Mouse (Mus musculus): ENCODE results near the gene Cstl1. TPM values are rescaled to one million over a fixed set of nuclear protein-coding genes. Genes with fewer than 3 reads are reported as not detected.
A peak's percentile ranks its signal among the peaks of the same experiment; 100 is the strongest.
"Not testable (repeated sequence)": the region's sequence is repeated elsewhere in the genome, so short reads cannot be mapped to it uniquely, and the experiment has no call there.

Cstl1 gene
- total RNA-seq (2015; ENCODE audit: low replicate concordance) (not detected in 2 replicates), total RNA-seq (2017; ENCODE audit: low replicate concordance) (not detected in 2 replicates)

GRCm38 (mm10) chr2:148750058-148750457 lies at the start of gene Cstl1:
Gene Cstl1 (plus strand): TSS chr2:148750358.
- ATAC-seq (replicated peaks; ENCODE audit: low FRiP score, poor library complexity, severe bottlenecking) = no peak

GRCm38 (mm10) chr2:148706409-148707201 lies 43.6 kb upstream of the Cstl1 start:
- ATAC-seq (replicated peaks; ENCODE audit: low FRiP score, poor library complexity, severe bottlenecking) = peak; percentile 64

GRCm38 (mm10) chr2:148707202-148707530 lies 43.0 kb upstream of the Cstl1 start:
- no peak for ATAC-seq (replicated peaks; ENCODE audit: low FRiP score, poor library complexity, severe bottlenecking)

GRCm38 (mm10) chr2:148712326-148712725 lies 37.8 kb upstream of the Cstl1 start:
- no peak for ATAC-seq (replicated peaks; ENCODE audit: low FRiP score, poor library complexity, severe bottlenecking)

- ATAC-seq (replicated peaks; ENCODE audit: low FRiP score, poor library complexity, severe bottlenecking) = no peak
Observed at GRCm38 (mm10) chr2:148717072-148717471, 33.1 kb upstream of the Cstl1 start.

- no peak for ATAC-seq (replicated peaks; ENCODE audit: low FRiP score, poor library complexity, severe bottlenecking)
Observed at GRCm38 (mm10) chr2:148719271-148719995, 30.7 kb upstream of the Cstl1 start.

- no peak for ATAC-seq (replicated peaks; ENCODE audit: low FRiP score, poor library complexity, severe bottlenecking)
Observed at GRCm38 (mm10) chr2:148731614-148732326, 18.4 kb upstream of the Cstl1 start.

- ATAC-seq (replicated peaks; ENCODE audit: low FRiP score, poor library complexity, severe bottlenecking) = 0 out of 2 replicates have a peak, but pooled peaks have one; percentile 49
Observed at GRCm38 (mm10) chr2:148732327-148733000, 17.7 kb upstream of the Cstl1 start, which contains the start of gene Napb. Gene Napb (minus strand): TSS chr2:148732467.

- ATAC-seq (replicated peaks; ENCODE audit: low FRiP score, poor library complexity, severe bottlenecking) = no peak
Observed at GRCm38 (mm10) chr2:148743001-148743400, 7.2 kb upstream of the Cstl1 start.

- ATAC-seq (replicated peaks; ENCODE audit: low FRiP score, poor library complexity, severe bottlenecking) = no peak
Observed at GRCm38 (mm10) chr2:148743846-148744407, 6.2 kb upstream of the Cstl1 start.

GRCm38 (mm10) chr2:148751893-148752813 lies 2.0 kb downstream of the Cstl1 start:
- ATAC-seq (replicated peaks; ENCODE audit: low FRiP score, poor library complexity, severe bottlenecking) = peak; percentile 90

- ATAC-seq (replicated peaks; ENCODE audit: low FRiP score, poor library complexity, severe bottlenecking) = no peak
Observed at GRCm38 (mm10) chr2:148754310-148754846, 4.2 kb downstream of the Cstl1 start.

GRCm38 (mm10) chr2:148763648-148764388 lies 13.7 kb downstream of the Cstl1 start:
- no peak for ATAC-seq (replicated peaks; ENCODE audit: low FRiP score, poor library complexity, severe bottlenecking)

- ATAC-seq (replicated peaks; ENCODE audit: low FRiP score, poor library complexity, severe bottlenecking) = not testable (repeated sequence)
Observed at GRCm38 (mm10) chr2:148771397-148771796, 21.2 kb downstream of the Cstl1 start, which contains the start of gene Cst11. Gene Cst11 (minus strand): TSS chr2:148771497.

GRCm38 (mm10) chr2:148781709-148782108 lies 31.6 kb downstream of the Cstl1 start, which contains the start of gene 8030411F24Rik:
Gene 8030411F24Rik (plus strand): TSS chr2:148782009.
- ATAC-seq (replicated peaks; ENCODE audit: low FRiP score, poor library complexity, severe bottlenecking) = no peak

GRCm38 (mm10) chr2:148789142-148789541 lies 39.0 kb downstream of the Cstl1 start, which contains the start of gene Cst12:
Gene Cst12 (plus strand): TSS chr2:148789361.
- ATAC-seq (replicated peaks; ENCODE audit: low FRiP score, poor library complexity, severe bottlenecking) = no peak

- ATAC-seq (replicated peaks; ENCODE audit: low FRiP score, poor library complexity, severe bottlenecking) = no peak
Observed at GRCm38 (mm10) chr2:148798485-148798884, 48.3 kb downstream of the Cstl1 start, which contains the start of gene Cst8. Gene Cst8 (plus strand): TSS chr2:148798785.

Measured in erythroblast, adult 5-6 weeks (primary cell).